Mouse (Mus musculus) spleen, adult 2 months (tissue): ENCODE data around the gene Foxd3.

Experiments used
- CTCF ChIP-seq: fragments of 200-500 bp; IDR thresholded peaks from 2 replicates; pipeline ENCODE4 v1.5.1; 2011; ENCODE audit warnings: mild to moderate bottlenecking, inconsistent platforms; ENCODE audit not compliant: insufficient read depth, insufficient read length, insufficient replicate concordance; ENCODE audit errors: extremely low read depth
- POLR2A ChIP-seq: fragments of 200-500 bp; IDR thresholded peaks from 2 replicates; pipeline ENCODE4 v1.6.1; 2011; ENCODE audit warnings: low read depth, low read length, inconsistent platforms

- TF ChIP-seq POLR2A (no peak), CTCF (no peak)
Measured at GRCm38 (mm10) chr4:99660073-99660611, 4.0 kb downstream of the Foxd3 start.
